Comparison of ENCODE assay signal across 29 mouse cellular contexts in the genomic region with DNA sequence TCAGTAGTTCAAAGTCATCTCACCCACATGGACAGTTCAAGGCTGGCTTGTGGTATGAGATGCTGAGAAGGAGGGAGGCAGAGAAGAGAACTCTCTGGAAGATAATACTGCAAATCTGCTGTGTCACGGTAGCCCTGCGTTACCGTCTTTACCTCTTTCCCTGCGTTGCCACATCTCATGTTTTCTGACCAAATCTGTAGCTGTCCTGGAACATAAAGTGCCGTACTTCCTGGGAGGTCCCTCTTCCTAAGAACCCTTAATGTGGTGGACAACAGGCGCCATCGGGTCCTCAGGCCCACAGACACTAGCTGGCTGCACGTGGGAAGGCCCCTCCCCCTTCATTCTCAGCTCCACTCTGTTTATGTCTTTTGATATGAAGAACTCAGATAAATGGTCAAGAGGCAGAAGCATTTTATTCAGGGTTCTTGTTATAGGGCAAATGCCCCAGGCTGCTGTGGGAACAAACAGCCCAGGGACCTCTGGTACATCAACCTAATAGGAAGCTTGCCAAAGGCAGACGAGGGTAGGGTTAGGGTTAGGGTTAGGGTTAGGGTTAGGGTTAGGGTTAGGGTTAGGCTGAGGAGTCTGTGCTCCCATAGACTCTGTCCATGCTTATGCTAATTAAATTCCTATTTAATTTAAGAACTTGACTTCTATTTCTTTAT. TPM values are rescaled to one million over a fixed set of nuclear protein-coding genes. Genes with fewer than 3 reads are reported as not detected.
DNase-seq lines count a peak whose midpoint lies in the region; ATAC-seq lines count a peak whose summit lies in the region.
"Had no signal": no experiment of that assay in that cellular context is flagged by ENCODE, and none has a peak within 500 bp of the region (broad histone marks: within the 10 kb centered on the region; RNA-seq: fewer than 3 reads in every experiment).

No protein-coding gene starts in this region.

- no peaks in the 10 kb centered on the region for H3K9me3 ChIP-seq in hindbrain, embryonic 13.5 days
- no peaks in the 10 kb centered on the region for H3K9me3 ChIP-seq in hindbrain, embryonic 12.5 days (replicated peaks)
- no peaks in the 10 kb centered on the region for H3K9me3 ChIP-seq in liver, embryonic 15.5 days (replicated peaks)
- no peaks in the 10 kb centered on the region for H3K9me3 ChIP-seq in liver, embryonic 11.5 days (ENCODE audit: control insufficient read depth, low read length)
- H3K9me3 ChIP-seq: heart, embryonic 10.5 days; heart, embryonic 13.5 days; intestine, embryonic 15.5 days had no signal

- DNase-seq in liver, embryonic 11.5 days (ENCODE audit: low spot score) = no peak
- DNase-seq in MN1 (ENCODE audit: low spot score) = no peak
- no peak for DNase-seq in thymus, postnatal 25 days
- DNase-seq: adrenal gland, adult 8-10 months; adrenal gland, postnatal 25 days; B cell, adult 2 months; cerebellum, adult 18-20 months; cerebellum, adult 9-10 months; cerebellum, postnatal 14 days; gastrocnemius, postnatal 36 days; heart, adult 2 months; heart, postnatal 14 days; heart, postnatal 4 days had no signal

- no peak for ATAC-seq in hindbrain, embryonic 13.5 days (ENCODE audit: low FRiP score)
- no peak for ATAC-seq in hindbrain, embryonic 12.5 days (ENCODE audit: low FRiP score)
- ATAC-seq in liver, embryonic 15.5 days (ENCODE audit: insufficient read depth) = no peak
- ATAC-seq in liver, embryonic 11.5 days (replicated peaks; ENCODE audit: low FRiP score) = no peak
- ATAC-seq in erythroid progenitor cell, adult 5-6 weeks (replicated peaks; ENCODE audit: low FRiP score, poor library complexity, severe bottlenecking) = peak; percentile 66
- ATAC-seq in megakaryocyte, adult 5-6 weeks (ENCODE audit: poor library complexity, severe bottlenecking) = no peak
- ATAC-seq: forebrain, embryonic 14.5 days; hindbrain, embryonic 16.5 days; intestine, embryonic 15.5 days had no signal

- H3K4me2 ChIP-seq in hindbrain, embryonic 13.5 days = no peak overlapping the region
- no peak overlapping the region for H3K4me2 ChIP-seq in hindbrain, embryonic 12.5 days (replicated peaks)
- H3K4me2 ChIP-seq in liver, embryonic 15.5 days = no peak overlapping the region; the same call in 1 of the 2 replicates
- no peak overlapping the region for H3K4me2 ChIP-seq in liver, embryonic 11.5 days
- H3K4me2 ChIP-seq: heart, embryonic 13.5 days; intestine, embryonic 15.5 days had no signal

- no peaks in the 10 kb centered on the region for H3K36me3 ChIP-seq in hindbrain, embryonic 13.5 days
- H3K36me3 ChIP-seq in hindbrain, embryonic 12.5 days = no peaks in the 10 kb centered on the region
- no peaks in the 10 kb centered on the region for H3K36me3 ChIP-seq in liver, embryonic 15.5 days (replicated peaks)
- H3K36me3 ChIP-seq in liver, embryonic 11.5 days (ENCODE audit: control insufficient read depth, insufficient read depth, low read length) = no peaks in the 10 kb centered on the region
- H3K36me3 ChIP-seq: G1E; heart, embryonic 10.5 days; heart, embryonic 13.5 days; intestine, embryonic 15.5 days had no signal

- 0 out of 2 replicates have a peak overlapping the region, but pooled peaks have one; percentile 8 for H3K9ac ChIP-seq in hindbrain, embryonic 13.5 days
- H3K9ac ChIP-seq in hindbrain, embryonic 12.5 days = no peak overlapping the region
- H3K9ac ChIP-seq in liver, embryonic 15.5 days = no peak overlapping the region
- no peak overlapping the region for H3K9ac ChIP-seq in liver, embryonic 11.5 days (ENCODE audit: low read depth, low read length)
- H3K9ac ChIP-seq: heart, embryonic 13.5 days; intestine, embryonic 15.5 days had no signal

- WGBS in hindbrain, embryonic 13.5 days = 86% methylated on average over 9 of the region's 9 CpGs
- WGBS in hindbrain, embryonic 12.5 days = 80% methylated on average over 9 of the region's 9 CpGs
- 40% methylated on average over 9 of the region's 9 CpGs for WGBS in liver, embryonic 15.5 days (ENCODE audit: insufficient replicate concordance)
- 68% methylated on average over 9 of the region's 9 CpGs for WGBS in liver, embryonic 11.5 days

- peaks cover 11% of the 10 kb centered on the region for H3K4me1 ChIP-seq in hindbrain, embryonic 13.5 days (replicated peaks)
- peaks cover 9% of the 10 kb centered on the region for H3K4me1 ChIP-seq in hindbrain, embryonic 12.5 days
- H3K4me1 ChIP-seq in liver, embryonic 15.5 days (replicated peaks) = peaks cover 28% of the 10 kb centered on the region
- H3K4me1 ChIP-seq in liver, embryonic 11.5 days (replicated peaks; ENCODE audit: control insufficient read depth, insufficient read depth, low read length) = peaks cover 16% of the 10 kb centered on the region

- no peak overlapping the region for H3K4me3 ChIP-seq in hindbrain, embryonic 13.5 days
- no peak overlapping the region for H3K4me3 ChIP-seq in hindbrain, embryonic 12.5 days
- no peak overlapping the region for H3K4me3 ChIP-seq in liver, embryonic 15.5 days (replicated peaks)
- no peak overlapping the region for H3K4me3 ChIP-seq in liver, embryonic 11.5 days (ENCODE audit: low read depth, low read length)
- H3K4me3 ChIP-seq: heart, adult 2 months; heart, embryonic 10.5 days; heart, embryonic 13.5 days; intestine, embryonic 15.5 days had no signal

- H3K27me3 ChIP-seq in hindbrain, embryonic 13.5 days = peaks cover 60% of the 10 kb centered on the region
- H3K27me3 ChIP-seq in hindbrain, embryonic 12.5 days = peaks cover 55% of the 10 kb centered on the region
- peaks cover 55% of the 10 kb centered on the region for H3K27me3 ChIP-seq in liver, embryonic 15.5 days
- peaks cover 50% of the 10 kb centered on the region for H3K27me3 ChIP-seq in liver, embryonic 11.5 days (replicated peaks; ENCODE audit: control insufficient read depth, insufficient read depth, low read length)

- H3K27ac ChIP-seq in hindbrain, embryonic 13.5 days = no peak overlapping the region
- no peak overlapping the region for H3K27ac ChIP-seq in hindbrain, embryonic 12.5 days
- H3K27ac ChIP-seq in liver, embryonic 15.5 days (replicated peaks) = peak overlapping the region; percentile 29; the same call in 1 of the 2 replicates
- H3K27ac ChIP-seq in liver, embryonic 11.5 days (ENCODE audit: low read depth, low read length) = no peak overlapping the region
- H3K27ac ChIP-seq: heart, adult 2 months; heart, embryonic 10.5 days; heart, embryonic 13.5 days; intestine, embryonic 15.5 days had no signal

RNA-seq across cellular contexts. Expression of gene Gcgr, which starts 2.7 kb away (rescaled TPM):
- 0.19 and 0.30 TPM in 2 replicates for polyA plus RNA-seq in hindbrain, embryonic 13.5 days (2015; fragmentation: Nextera tagmentation; extraction: Ambion mirVana)
- polyA plus RNA-seq in hindbrain, embryonic 12.5 days (2016; fragmentation: Nextera tagmentation; extraction: Ambion mirVana) = 0.47 and 0.54 TPM in 2 replicates
- polyA plus RNA-seq in liver, embryonic 15.5 days (2015; fragmentation: Nextera tagmentation; extraction: Ambion mirVana) = 16.9 and 20.5 TPM in 2 replicates
- polyA plus RNA-seq in liver, embryonic 11.5 days (2014; fragmentation: Nextera tagmentation; extraction: Ambion mirVana) = 7.6 and 7.7 TPM in 2 replicates
- not detected in 2 replicates for total RNA-seq in erythroid progenitor cell, adult 5-6 weeks (2015; ENCODE audit: low replicate concordance)
- total RNA-seq in erythroid progenitor cell, adult 5-6 weeks (2017; ENCODE audit: low replicate concordance) = not detected in 2 replicates
- not detected in 2 replicates for total RNA-seq in megakaryocyte, adult 5-6 weeks (2015)
- not detected in 2 replicates for total RNA-seq in megakaryocyte, adult 5-6 weeks (2017)
- total RNA-seq: G1E; granulocyte monocyte progenitor cell, adult 5-6 weeks had no signal
- polyA plus RNA-seq: forebrain, embryonic 11.5 days; G1E had no signal

RNA-seq across cellular contexts. Expression of gene Mcrip1, which starts 21.7 kb away (rescaled TPM):
- polyA plus RNA-seq in hindbrain, embryonic 13.5 days (2015; fragmentation: Nextera tagmentation; extraction: Ambion mirVana) = 234 and 241 TPM in 2 replicates
- 210 and 219 TPM in 2 replicates for polyA plus RNA-seq in hindbrain, embryonic 12.5 days (2016; fragmentation: Nextera tagmentation; extraction: Ambion mirVana)
- polyA plus RNA-seq in liver, embryonic 15.5 days (2015; fragmentation: Nextera tagmentation; extraction: Ambion mirVana) = 41.8 and 47.6 TPM in 2 replicates
- polyA plus RNA-seq in liver, embryonic 11.5 days (2014; fragmentation: Nextera tagmentation; extraction: Ambion mirVana) = 117 and 123 TPM in 2 replicates
- total RNA-seq in erythroid progenitor cell, adult 5-6 weeks (2015; ENCODE audit: low replicate concordance) = 19.8 and 23.5 TPM in 2 replicates
- 1.7 and 5.6 TPM in 2 replicates for total RNA-seq in erythroid progenitor cell, adult 5-6 weeks (2017; ENCODE audit: low replicate concordance)
- 79.7 and 83.0 TPM in 2 replicates for total RNA-seq in megakaryocyte, adult 5-6 weeks (2015)
- total RNA-seq in megakaryocyte, adult 5-6 weeks (2017) = 18.3 and 30.5 TPM in 2 replicates

RNA-seq across cellular contexts. Expression of gene Ppp1r27, which starts 23.1 kb away (rescaled TPM):
- polyA plus RNA-seq in hindbrain, embryonic 13.5 days (2015; fragmentation: Nextera tagmentation; extraction: Ambion mirVana) = not detected in 2 replicates
- not detected in 2 replicates for polyA plus RNA-seq in hindbrain, embryonic 12.5 days (2016; fragmentation: Nextera tagmentation; extraction: Ambion mirVana)
- polyA plus RNA-seq in liver, embryonic 15.5 days (2015; fragmentation: Nextera tagmentation; extraction: Ambion mirVana) = 0.36 and 0.38 TPM in 2 replicates
- not detected in 2 replicates for polyA plus RNA-seq in liver, embryonic 11.5 days (2014; fragmentation: Nextera tagmentation; extraction: Ambion mirVana)
- not detected in 2 replicates for total RNA-seq in erythroid progenitor cell, adult 5-6 weeks (2015; ENCODE audit: low replicate concordance)
- total RNA-seq in erythroid progenitor cell, adult 5-6 weeks (2017; ENCODE audit: low replicate concordance) = not detected in 2 replicates
- not detected in 2 replicates for total RNA-seq in megakaryocyte, adult 5-6 weeks (2015)
- total RNA-seq in megakaryocyte, adult 5-6 weeks (2017) = not detected in 2 replicates
- total RNA-seq: CH12.LX; G1E; granulocyte monocyte progenitor cell, adult 5-6 weeks had no signal
- polyA plus RNA-seq: embryonic facial prominence, embryonic 11.5 days; forebrain, embryonic 11.5 days; forebrain, embryonic 14.5 days; G1E; heart, embryonic 10.5 days; heart, embryonic 13.5 days; hindbrain, embryonic 11.5 days; hindbrain, embryonic 16.5 days; intestine, embryonic 15.5 days had no signal

RNA-seq across cellular contexts. Expression of gene Slc25a10, which starts 36.2 kb away (rescaled TPM):
- polyA plus RNA-seq in hindbrain, embryonic 13.5 days (2015; fragmentation: Nextera tagmentation; extraction: Ambion mirVana) = 32.0 and 32.8 TPM in 2 replicates
- 37.7 and 38.0 TPM in 2 replicates for polyA plus RNA-seq in hindbrain, embryonic 12.5 days (2016; fragmentation: Nextera tagmentation; extraction: Ambion mirVana)
- polyA plus RNA-seq in liver, embryonic 15.5 days (2015; fragmentation: Nextera tagmentation; extraction: Ambion mirVana) = 42.8 and 46.5 TPM in 2 replicates
- polyA plus RNA-seq in liver, embryonic 11.5 days (2014; fragmentation: Nextera tagmentation; extraction: Ambion mirVana) = 65.5 and 70.6 TPM in 2 replicates
- total RNA-seq in erythroid progenitor cell, adult 5-6 weeks (2015; ENCODE audit: low replicate concordance) = 7.2 and 17.6 TPM in 2 replicates
- 25.4 and 40.1 TPM in 2 replicates for total RNA-seq in erythroid progenitor cell, adult 5-6 weeks (2017; ENCODE audit: low replicate concordance)
- 9.3 and 14.7 TPM in 2 replicates for total RNA-seq in megakaryocyte, adult 5-6 weeks (2015)
- total RNA-seq in megakaryocyte, adult 5-6 weeks (2017) = 12.8 and 17.2 TPM in 2 replicates

RNA-seq across cellular contexts. Expression of gene Mrpl12, which starts 43.4 kb away (rescaled TPM):
- 108 TPM in 2 replicates for polyA plus RNA-seq in hindbrain, embryonic 13.5 days (2015; fragmentation: Nextera tagmentation; extraction: Ambion mirVana)
- 104 and 108 TPM in 2 replicates for polyA plus RNA-seq in hindbrain, embryonic 12.5 days (2016; fragmentation: Nextera tagmentation; extraction: Ambion mirVana)
- polyA plus RNA-seq in liver, embryonic 15.5 days (2015; fragmentation: Nextera tagmentation; extraction: Ambion mirVana) = 89.5 and 90.2 TPM in 2 replicates
- polyA plus RNA-seq in liver, embryonic 11.5 days (2014; fragmentation: Nextera tagmentation; extraction: Ambion mirVana) = 252 and 266 TPM in 2 replicates
- 10.8 and 17.6 TPM in 2 replicates for total RNA-seq in erythroid progenitor cell, adult 5-6 weeks (2015; ENCODE audit: low replicate concordance)
- total RNA-seq in erythroid progenitor cell, adult 5-6 weeks (2017; ENCODE audit: low replicate concordance) = 11.6 and 13.7 TPM in 2 replicates
- 34.3 and 35.6 TPM in 2 replicates for total RNA-seq in megakaryocyte, adult 5-6 weeks (2015)
- total RNA-seq in megakaryocyte, adult 5-6 weeks (2017) = 25.4 and 41.7 TPM in 2 replicates
